Mouse (Mus musculus): ENCODE data around the gene Gna13. TPM values are rescaled to one million over a fixed set of nuclear protein-coding genes. Genes with fewer than 3 reads are reported as not detected.
A peak's percentile ranks its signal among the peaks of the same experiment; 100 is the strongest.

Gna13 gene
- polyA plus RNA-seq (2011; ENCODE audit: insufficient read depth, insufficient read length, low read depth, missing spikeins) = 62.2 and 65.1 TPM in 2 replicates

DNA sequence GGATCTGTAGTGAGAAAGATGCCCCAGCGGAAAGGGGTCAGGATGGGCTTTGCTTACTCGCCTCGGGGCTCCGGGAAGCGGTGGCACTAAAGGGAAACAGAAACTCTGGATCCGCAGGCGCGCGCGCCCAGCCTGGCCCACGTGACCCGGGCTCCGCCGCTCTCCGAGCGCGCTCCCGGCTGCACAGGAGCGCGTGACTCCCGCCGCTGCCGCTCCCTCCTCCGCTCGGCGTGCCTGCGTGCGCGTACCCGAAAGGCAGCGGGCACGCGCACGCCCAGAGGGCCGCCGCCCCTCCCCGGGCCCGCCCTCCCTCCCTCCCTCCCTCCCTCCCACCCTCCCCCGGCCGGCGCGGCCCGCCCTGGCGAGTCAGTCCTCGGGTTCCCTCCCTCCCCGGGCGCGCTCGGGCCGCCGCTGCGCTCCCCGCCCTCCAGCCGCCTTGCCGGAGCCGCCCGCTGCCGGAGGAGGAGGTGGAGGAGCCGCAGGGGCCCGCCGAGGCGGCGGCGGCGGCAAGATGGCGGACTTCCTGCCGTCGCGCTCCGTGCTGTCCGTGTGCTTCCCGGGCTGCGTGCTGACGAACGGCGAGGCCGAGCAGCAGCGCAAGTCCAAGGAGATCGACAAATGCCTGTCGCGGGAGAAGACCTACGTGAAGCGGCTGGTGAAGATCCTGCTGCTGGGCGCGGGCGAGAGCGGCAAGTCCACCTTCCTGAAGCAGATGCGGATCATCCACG, at the start of gene Gna13:
TSS of gene Gna13 (plus strand) at position 369 of the 728 bp plus-strand sequence.
- Histone ChIP-seq H3K27me3 (ENCODE audit: control insufficient read depth, insufficient read depth, low read length, poor library complexity, severe bottlenecking) (no peaks in the 10 kb centered on the region), H3K9ac (ENCODE audit: low read depth, poor library complexity, severe bottlenecking) (peak within 1 kb of the TSS; percentile 88), H3K27ac (ENCODE audit: insufficient read depth, low read length) (peak within 1 kb of the TSS; percentile 99), H3K36me3 (ENCODE audit: control insufficient read depth, insufficient read depth, low read length, poor library complexity, severe bottlenecking) (peaks cover 26% of the 10 kb centered on the region), H3K9me3 (replicated peaks; ENCODE audit: control insufficient read depth, insufficient read depth, low read length, poor library complexity, severe bottlenecking) (no peaks in the 10 kb centered on the region), H3K4me1 (ENCODE audit: control insufficient read depth, insufficient read depth, low read length) (peaks cover 4% of the 10 kb centered on the region), H3K4me3 (ENCODE audit: low read depth, low read length) (peak within 1 kb of the TSS; percentile 89)
- TF ChIP-seq EP300 (IDR thresholded peaks at IDR 0.05; ENCODE audit: insufficient read depth, low read depth, low read length) = no peak
- TF ChIP-seq CTCF (IDR thresholded peaks at IDR 0.05; ENCODE audit: low read depth, low read length) = no peak
- no peak for TF ChIP-seq POLR2A (IDR thresholded peaks at IDR 0.05; ENCODE audit: insufficient read depth, low read length)

DNA sequence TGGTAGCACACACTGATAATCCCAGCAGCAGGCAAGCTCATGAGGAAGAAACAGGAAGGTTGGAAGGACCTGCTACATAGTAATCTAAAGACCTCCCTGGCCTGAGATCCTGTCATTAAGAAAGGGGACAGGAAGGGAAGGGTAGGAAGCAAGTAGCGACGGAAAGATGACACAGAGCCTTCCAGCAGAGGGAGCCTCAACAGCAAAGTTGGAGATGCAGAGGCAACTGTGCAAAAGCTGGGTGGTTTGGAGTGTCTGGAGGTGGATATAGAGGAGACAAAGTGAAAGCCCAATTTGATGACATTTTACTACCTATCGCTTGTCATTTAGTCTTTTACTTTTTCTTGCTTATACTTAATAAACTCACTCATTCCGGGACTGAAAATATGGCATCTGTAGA, 45.7 kb upstream of the Gna13 start:
- H3K27me3 ChIP-seq (ENCODE audit: control insufficient read depth, insufficient read depth, low read length, poor library complexity, severe bottlenecking) = no peaks in the 10 kb centered on the region
- H3K4me1 ChIP-seq (ENCODE audit: control insufficient read depth, insufficient read depth, low read length) = no peaks in the 10 kb centered on the region
- no peak for TF ChIP-seq EP300 (IDR thresholded peaks at IDR 0.05; ENCODE audit: insufficient read depth, low read depth, low read length)
- TF ChIP-seq CTCF (IDR thresholded peaks at IDR 0.05; ENCODE audit: low read depth, low read length) = peak; percentile 76
- no peak overlapping the region for H3K9ac ChIP-seq (ENCODE audit: low read depth, poor library complexity, severe bottlenecking)
- no peak overlapping the region for H3K4me3 ChIP-seq (ENCODE audit: low read depth, low read length)
- H3K36me3 ChIP-seq (ENCODE audit: control insufficient read depth, insufficient read depth, low read length, poor library complexity, severe bottlenecking) = no peaks in the 10 kb centered on the region
- H3K9me3 ChIP-seq (replicated peaks; ENCODE audit: control insufficient read depth, insufficient read depth, low read length, poor library complexity, severe bottlenecking) = no peaks in the 10 kb centered on the region
- H3K27ac ChIP-seq (ENCODE audit: insufficient read depth, low read length) = no peak overlapping the region

DNA sequence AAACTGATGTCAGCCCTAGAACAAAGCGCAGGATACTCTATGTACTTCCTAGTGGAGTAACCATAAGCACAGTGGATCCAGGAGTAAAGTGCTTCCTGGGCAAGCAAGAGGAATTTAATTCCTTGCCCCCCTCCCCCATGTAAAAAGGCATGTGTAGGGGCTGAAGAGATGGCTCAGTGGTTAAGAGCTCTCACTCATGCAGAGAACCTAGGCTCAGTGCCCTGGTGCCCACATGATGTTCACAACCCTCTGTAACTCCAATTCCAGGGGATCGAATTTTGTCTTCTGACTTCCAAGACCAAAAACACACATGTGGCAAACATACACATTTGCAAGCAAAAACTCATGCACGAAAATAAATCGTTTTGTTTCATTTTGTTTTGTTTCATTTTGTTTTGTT, 43.2 kb upstream of the Gna13 start:
- H3K4me3 ChIP-seq (ENCODE audit: low read depth, low read length) = no peak overlapping the region
- H3K9ac ChIP-seq (ENCODE audit: low read depth, poor library complexity, severe bottlenecking) = no peak overlapping the region

DNA sequence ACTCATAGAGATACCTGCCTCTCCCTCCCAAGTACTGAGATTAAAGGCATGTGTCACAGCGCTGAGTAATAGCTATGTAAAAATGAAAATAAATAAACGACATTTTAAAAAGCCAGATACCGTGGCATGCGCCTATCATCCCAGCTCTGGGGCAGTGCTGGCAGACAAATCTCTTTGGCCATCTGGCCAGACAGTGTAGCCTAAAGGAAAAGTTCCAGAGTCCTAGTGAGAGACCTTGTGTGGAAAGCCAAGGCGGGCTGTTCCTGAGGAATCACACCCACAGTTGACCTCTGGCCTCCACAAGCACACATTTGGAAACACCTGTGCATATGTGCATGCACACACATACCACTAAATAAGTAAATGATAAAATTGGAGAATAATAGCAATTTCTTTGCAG, 42.7 kb upstream of the Gna13 start:
- Histone ChIP-seq H3K9ac (ENCODE audit: low read depth, poor library complexity, severe bottlenecking) (no peak overlapping the region), H3K9me3 (replicated peaks; ENCODE audit: control insufficient read depth, insufficient read depth, low read length, poor library complexity, severe bottlenecking) (no peaks in the 10 kb centered on the region), H3K27ac (ENCODE audit: insufficient read depth, low read length) (no peak overlapping the region), H3K36me3 (ENCODE audit: control insufficient read depth, insufficient read depth, low read length, poor library complexity, severe bottlenecking) (no peaks in the 10 kb centered on the region), H3K27me3 (ENCODE audit: control insufficient read depth, insufficient read depth, low read length, poor library complexity, severe bottlenecking) (no peaks in the 10 kb centered on the region), H3K4me3 (ENCODE audit: low read depth, low read length) (no peak overlapping the region), H3K4me1 (ENCODE audit: control insufficient read depth, insufficient read depth, low read length) (no peaks in the 10 kb centered on the region)
- TF ChIP-seq CTCF (IDR thresholded peaks at IDR 0.05; ENCODE audit: low read depth, low read length) = no peak
- no peak for TF ChIP-seq EP300 (IDR thresholded peaks at IDR 0.05; ENCODE audit: insufficient read depth, low read depth, low read length)
- no peak for TF ChIP-seq POLR2A (IDR thresholded peaks at IDR 0.05; ENCODE audit: insufficient read depth, low read length)

More for the DNA sequence above, 43.2 kb upstream of the Gna13 start:
- no peak overlapping the region for H3K27ac ChIP-seq (ENCODE audit: insufficient read depth, low read length)
- no peaks in the 10 kb centered on the region for H3K36me3 ChIP-seq (ENCODE audit: control insufficient read depth, insufficient read depth, low read length, poor library complexity, severe bottlenecking)
- no peak for TF ChIP-seq POLR2A (IDR thresholded peaks at IDR 0.05; ENCODE audit: insufficient read depth, low read length)
- H3K27me3 ChIP-seq (ENCODE audit: control insufficient read depth, insufficient read depth, low read length, poor library complexity, severe bottlenecking) = no peaks in the 10 kb centered on the region
- H3K4me1 ChIP-seq (ENCODE audit: control insufficient read depth, insufficient read depth, low read length) = no peaks in the 10 kb centered on the region
- H3K9me3 ChIP-seq (replicated peaks; ENCODE audit: control insufficient read depth, insufficient read depth, low read length, poor library complexity, severe bottlenecking) = no peaks in the 10 kb centered on the region

DNA sequence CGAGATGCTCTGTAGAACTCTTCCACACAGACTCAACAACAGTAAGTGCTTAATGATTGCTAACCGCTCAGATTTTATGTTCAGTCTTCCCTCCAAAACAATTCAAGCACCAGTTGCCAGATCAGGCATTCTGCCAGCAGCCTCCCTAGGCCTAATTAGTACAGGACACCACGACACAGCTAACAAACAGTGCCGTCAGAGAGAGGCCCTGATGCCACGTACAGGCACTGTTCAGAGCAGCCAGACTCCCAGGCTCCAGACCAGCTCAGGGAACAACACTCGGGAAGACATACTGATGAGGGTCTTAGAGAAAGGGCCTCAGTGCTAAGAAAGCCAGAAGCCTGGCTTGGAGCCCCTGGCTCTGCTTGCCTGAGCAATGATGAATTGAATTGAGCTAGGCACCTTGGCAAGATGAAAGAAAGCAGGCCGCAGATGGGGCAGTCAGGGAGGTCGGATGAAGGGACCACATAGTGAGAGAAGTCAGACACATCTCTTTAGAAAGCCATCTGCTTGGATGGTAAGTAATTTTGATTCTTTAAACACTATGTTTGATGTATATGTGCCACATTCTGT, 42.2 kb upstream of the Gna13 start:
- no peaks in the 10 kb centered on the region for H3K4me1 ChIP-seq (ENCODE audit: control insufficient read depth, insufficient read depth, low read length)
- no peak overlapping the region for H3K4me3 ChIP-seq (ENCODE audit: low read depth, low read length)
- TF ChIP-seq POLR2A (IDR thresholded peaks at IDR 0.05; ENCODE audit: insufficient read depth, low read length) (no peak), EP300 (IDR thresholded peaks at IDR 0.05; ENCODE audit: insufficient read depth, low read depth, low read length) (no peak), CTCF (IDR thresholded peaks at IDR 0.05; ENCODE audit: low read depth, low read length) (no peak)
- H3K9me3 ChIP-seq (replicated peaks; ENCODE audit: control insufficient read depth, insufficient read depth, low read length, poor library complexity, severe bottlenecking) = no peaks in the 10 kb centered on the region
- H3K27ac ChIP-seq (ENCODE audit: insufficient read depth, low read length) = no peak overlapping the region
- H3K27me3 ChIP-seq (ENCODE audit: control insufficient read depth, insufficient read depth, low read length, poor library complexity, severe bottlenecking) = no peaks in the 10 kb centered on the region
- no peaks in the 10 kb centered on the region for H3K36me3 ChIP-seq (ENCODE audit: control insufficient read depth, insufficient read depth, low read length, poor library complexity, severe bottlenecking)
- no peak overlapping the region for H3K9ac ChIP-seq (ENCODE audit: low read depth, poor library complexity, severe bottlenecking)

DNA sequence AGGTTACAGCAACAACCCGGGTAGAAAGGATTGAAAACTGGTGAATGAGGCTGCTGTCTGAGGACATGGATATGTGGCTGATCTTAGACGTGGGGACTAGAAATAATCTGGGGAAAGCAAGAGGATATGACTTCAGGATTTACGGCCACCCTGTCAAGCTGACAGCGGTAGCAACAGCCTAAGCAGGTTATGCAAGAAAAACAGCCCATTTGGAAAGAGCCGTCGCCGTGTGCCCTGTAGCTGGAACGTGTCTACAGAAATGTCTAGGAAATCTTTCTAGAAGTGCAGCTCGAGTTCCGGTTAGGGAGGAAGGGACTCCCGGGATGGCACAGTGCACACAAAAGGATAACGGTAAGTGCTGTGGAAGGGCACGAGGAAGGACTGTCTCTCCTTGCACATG, 36.4 kb upstream of the Gna13 start:
- Histone ChIP-seq H3K4me3 (ENCODE audit: low read depth, low read length) (no peak overlapping the region), H3K36me3 (ENCODE audit: control insufficient read depth, insufficient read depth, low read length, poor library complexity, severe bottlenecking) (no peaks in the 10 kb centered on the region), H3K9ac (ENCODE audit: low read depth, poor library complexity, severe bottlenecking) (no peak overlapping the region), H3K9me3 (replicated peaks; ENCODE audit: control insufficient read depth, insufficient read depth, low read length, poor library complexity, severe bottlenecking) (no peaks in the 10 kb centered on the region), H3K27me3 (ENCODE audit: control insufficient read depth, insufficient read depth, low read length, poor library complexity, severe bottlenecking) (no peaks in the 10 kb centered on the region), H3K4me1 (ENCODE audit: control insufficient read depth, insufficient read depth, low read length) (no peaks in the 10 kb centered on the region), H3K27ac (ENCODE audit: insufficient read depth, low read length) (no peak overlapping the region)
- no peak for TF ChIP-seq CTCF (IDR thresholded peaks at IDR 0.05; ENCODE audit: low read depth, low read length)
- TF ChIP-seq EP300 (IDR thresholded peaks at IDR 0.05; ENCODE audit: insufficient read depth, low read depth, low read length) = no peak
- TF ChIP-seq POLR2A (IDR thresholded peaks at IDR 0.05; ENCODE audit: insufficient read depth, low read length) = no peak
